Mouse (Mus musculus) lung, adult 10 weeks (tissue): ENCODE measurements around the gene Zfp28. TPM values are rescaled to one million over a fixed set of nuclear protein-coding genes. Genes with fewer than 3 reads are reported as not detected.

Experiments
- polyA plus RNA-seq: library from polyadenylated mRNA; stranded (reverse); fragments of 350-450 nt; fragmentation: Illumina TruSeq; extraction: RNeasy Lipid Tissue Mini Kit (QIAGEN cat#74804); gene quantifications from one replicate; pipeline ENCODE4 v1.2.3, GENCODE M21; 2014; ENCODE audit warnings: low read depth, low replicate concordance; ENCODE audit not compliant: insufficient read depth

Gene Zfp28
- 2.1 TPM for polyA plus RNA-seq

GRCm38 (mm10) chr7:6383044-6383455 is at the start of gene Zfp28:
Gene Zfp28, plus strand, starts transcription at chr7:6383295.

GRCm38 (mm10) chr7:6343501-6344071 is 39.5 kb upstream of the Zfp28 start, which contains the start of gene Gm3854:
Gene Gm3854, plus strand, starts transcription at chr7:6343759.

GRCm38 (mm10) chr7:6363047-6363488 is 20.0 kb upstream of the Zfp28 start, which contains the start of gene Zfp78:
Gene Zfp78, plus strand, starts transcription at chr7:6363280.

GRCm38 (mm10) chr7:6397996-6398975 is 15.2 kb downstream of the Zfp28 start, which contains the start of gene Smim17:
Gene Smim17, plus strand, starts transcription at chr7:6398715.

GRCm38 (mm10) chr7:6410043-6410442 is 26.9 kb downstream of the Zfp28 start, which contains the start of gene Gm20715:
Gene Gm20715, plus strand, starts transcription at chr7:6410277.

GRCm38 (mm10) chr7:6438388-6438787 is 55.3 kb downstream of the Zfp28 start, which contains the start of gene Olfr1344:
Gene Olfr1344, plus strand, starts transcription at chr7:6438688.

Other genes starting within 250 kb of the Zfp28 start
- gene Zfp787, start 227.3 kb upstream of the Zfp28 start, polyA plus RNA-seq: 20.2 TPM
- gene Zfp444, start 211.1 kb upstream of the Zfp28 start, polyA plus RNA-seq: 15.7 TPM
- not detected for gene Galp, start 186.2 kb upstream of the Zfp28 start, polyA plus RNA-seq
- gene Zscan5b, start 161.0 kb upstream of the Zfp28 start, polyA plus RNA-seq: not detected
- gene Epp13, start 130.6 kb upstream of the Zfp28 start, polyA plus RNA-seq: not detected
- 2.2 TPM for gene Zfp667, start 96.7 kb upstream of the Zfp28 start, polyA plus RNA-seq
- gene Zfp583, start 52.0 kb upstream of the Zfp28 start, polyA plus RNA-seq: 1.8 TPM
- 0.27 TPM for gene Gm3854, start 39.5 kb upstream of the Zfp28 start, polyA plus RNA-seq
- 1.1 TPM for gene Zfp78, start 20.0 kb upstream of the Zfp28 start, polyA plus RNA-seq
- not detected for gene Smim17, start 15.4 kb downstream of the Zfp28 start, polyA plus RNA-seq
- not detected for gene Gm20715, start 27.0 kb downstream of the Zfp28 start, polyA plus RNA-seq
- gene Olfr1344, start 55.4 kb downstream of the Zfp28 start, polyA plus RNA-seq: not detected
- gene Olfr1336, start 72.9 kb downstream of the Zfp28 start, polyA plus RNA-seq: not detected
- gene Olfr1346, start 83.8 kb downstream of the Zfp28 start, polyA plus RNA-seq: not detected
- gene Olfr5, start 103.6 kb downstream of the Zfp28 start, polyA plus RNA-seq: not detected
- not detected for gene Olfr1347, start 116.5 kb downstream of the Zfp28 start, polyA plus RNA-seq
- not detected for gene Olfr1348, start 125.5 kb downstream of the Zfp28 start, polyA plus RNA-seq
- not detected for gene Olfr1349, start 139.7 kb downstream of the Zfp28 start, polyA plus RNA-seq
- gene Olfr1350, start 181.5 kb downstream of the Zfp28 start, polyA plus RNA-seq: not detected